Mouse (Mus musculus) E14TG2a.4 (cell line): ENCODE results near the gene Nkapd1.

Source experiments
- CTCF ChIP-seq: conservative IDR thresholded peaks from 2 replicates; pipeline ENCODE4 v1.5.1; 2014; ENCODE audit warnings: low read length
- NANOG ChIP-seq: IDR thresholded peaks from 2 replicates; pipeline ENCODE4 v1.6.1; 2014; ENCODE audit warnings: borderline replicate concordance, low read length, mixed read lengths
- POU5F1 ChIP-seq: IDR thresholded peaks from 2 replicates; pipeline ENCODE4 v1.6.1; 2014; ENCODE audit warnings: low read length, borderline replicate concordance

DNA sequence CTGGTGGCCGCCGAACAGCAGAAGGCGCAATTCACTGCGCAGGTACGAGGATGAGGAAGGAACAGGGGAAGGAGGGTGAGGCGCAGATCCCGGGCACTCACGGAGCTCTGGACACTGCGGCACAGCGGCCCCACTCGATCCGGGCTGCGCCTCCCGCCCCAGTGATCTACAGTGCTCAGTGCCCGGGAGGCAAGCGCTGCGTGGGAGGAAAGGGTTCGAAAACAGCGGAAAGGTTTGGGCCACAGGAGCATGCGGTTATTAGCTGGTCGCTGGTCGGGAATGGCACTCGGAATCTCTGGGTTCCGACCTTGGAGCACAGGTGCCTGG lies 13.3 kb downstream of the Nkapd1 start:
- TF ChIP-seq CTCF (no peak), POU5F1 (no peak), NANOG (no peak)
